Mouse (Mus musculus) heart, postnatal 36 days (tissue): ENCODE data around the gene Man2b2. TPM values are rescaled to one million over a fixed set of nuclear protein-coding genes. Genes with fewer than 3 reads are reported as not detected.
"Not testable (repeated sequence)": the region's sequence is repeated elsewhere in the genome, so short reads cannot be mapped to it uniquely, and the experiment has no call there.

Source experiments
- DNase-seq, 2 experiments: peaks; one replicate each; pipeline ENCODE4 v3.0.0; 2021 to 2022
- intact Hi-C: fragments of 180-260 bp; cut with DNase I; formaldehyde crosslinking; loops from one replicate; pipeline ENCODE4 v1.15.1; 2025
- total RNA-seq, 2 experiments: library from RNA; stranded (reverse); gene quantifications; 2 replicates each; pipeline ENCODE4 v1.2.3; 2021

Gene Man2b2
- total RNA-seq, 2 experiments from 2014 or later = 17.8 to 20.0 TPM

- intact Hi-C loops = loop anchor here (5.0 kb wide), 2 partner anchors 98 to 163 kb away; no protein-coding TSS in a partner anchor
- no peak for DNase-seq
Observed at GRCm38 (mm10) chr5:36839032-36839431, 8.6 kb upstream of the Man2b2 start.

GRCm38 (mm10) chr5:36835933-36836332, 5.5 kb upstream of the Man2b2 start:
- peak; percentile 60 to 78 for DNase-seq
- intact Hi-C loops = loop anchor here (1.0 to 5.0 kb wide), 3 partner anchors 82 to 166 kb away; no protein-coding TSS in a partner anchor

GRCm38 (mm10) chr5:36831272-36831671, 819 bp upstream of the Man2b2 start:
- intact Hi-C loops = no loop called here
- no peak for DNase-seq

- intact Hi-C loops = no loop called here
- no peak for DNase-seq
Observed at GRCm38 (mm10) chr5:36829098-36829497, 1.4 kb downstream of the Man2b2 start.

- DNase-seq = no peak
- intact Hi-C loops = no loop called here
Observed at GRCm38 (mm10) chr5:36822907-36823306, 7.5 kb downstream of the Man2b2 start.

- intact Hi-C loops = no loop called here
- DNase-seq = peak; percentile 39 to 60
Observed at GRCm38 (mm10) chr5:36820142-36820541, 10.3 kb downstream of the Man2b2 start.

GRCm38 (mm10) chr5:36819742-36820141, 10.7 kb downstream of the Man2b2 start:
- no peak for DNase-seq
- intact Hi-C loops = no loop called here

- no peak for DNase-seq
- intact Hi-C loops = no loop called here
Observed at GRCm38 (mm10) chr5:36817738-36818137, 12.7 kb downstream of the Man2b2 start.

GRCm38 (mm10) chr5:36814554-36814953, 15.9 kb downstream of the Man2b2 start:
- no peak for DNase-seq
- intact Hi-C loops = no loop called here

GRCm38 (mm10) chr5:36811413-36811812, 19.0 kb downstream of the Man2b2 start:
- intact Hi-C loops = no loop called here
- peak; percentile 61 to 68 for DNase-seq

GRCm38 (mm10) chr5:36810634-36811033, 19.8 kb downstream of the Man2b2 start:
- intact Hi-C loops = no loop called here
- no peak for DNase-seq

- intact Hi-C loops = no loop called here
- DNase-seq = no peak
Observed at GRCm38 (mm10) chr5:36809123-36809522, 21.3 kb downstream of the Man2b2 start.

GRCm38 (mm10) chr5:36807106-36807505, 23.3 kb downstream of the Man2b2 start:
- intact Hi-C loops = no loop called here
- DNase-seq = peak in 1 of 2 experiments; percentile 24

GRCm38 (mm10) chr5:36797291-36797690, 33.2 kb downstream of the Man2b2 start:
- intact Hi-C loops = no loop called here
- no peak for DNase-seq

- DNase-seq = peak; percentile 93 to 96
- intact Hi-C loops = not testable (repeated sequence)
Observed at GRCm38 (mm10) chr5:36796296-36797014, 34.0 kb downstream of the Man2b2 start, which contains the start of gene Mrfap1. Gene Mrfap1, minus strand, starts transcription at chr5:36796772.

GRCm38 (mm10) chr5:36795647-36796295, 34.7 kb downstream of the Man2b2 start:
- intact Hi-C loops = not testable (repeated sequence)
- peak; percentile 69 to 78 for DNase-seq

- no peak for DNase-seq
- intact Hi-C loops = no loop called here
Observed at GRCm38 (mm10) chr5:36791861-36792260, 38.6 kb downstream of the Man2b2 start.

GRCm38 (mm10) chr5:36786052-36786451, 44.4 kb downstream of the Man2b2 start:
- intact Hi-C loops = no loop called here
- DNase-seq = no peak

GRCm38 (mm10) chr5:36779512-36779911, 50.9 kb downstream of the Man2b2 start:
- intact Hi-C loops = no loop called here
- DNase-seq = no peak

- intact Hi-C loops = no loop called here
- no peak for DNase-seq
Observed at GRCm38 (mm10) chr5:36778901-36779300, 51.6 kb downstream of the Man2b2 start.

GRCm38 (mm10) chr5:36777186-36777585, 53.3 kb downstream of the Man2b2 start:
- no peak for DNase-seq
- intact Hi-C loops = no loop called here

- intact Hi-C loops = no loop called here
- no peak for DNase-seq
Observed at GRCm38 (mm10) chr5:36776021-36776575, 54.4 kb downstream of the Man2b2 start.
